Mouse (Mus musculus) kidney, embryonic 16.5 days (tissue): ENCODE measurements at regions not wholly inside any gene's neighbourhood (a gene's known extent, or its start where the extent isn't known, plus 50 kb on each side); places are given as distances from the start of the nearest gene placed in this dataset.

Experiments
- ATAC-seq: fragments of 200-750 bp; cut with Nextera tagmentation; 2 replicates; pipeline ENCODE4 v1.8.0; 2017; ENCODE audit warnings: moderate TSS enrichment; ENCODE audit not compliant: low FRiP score, low TSS enrichment
- H3K27ac ChIP-seq: fragments of 300-500 bp; sonication (generic); 2 replicates; pipeline ENCODE4 v1.5.1; 2014; ENCODE audit warnings: low read length
- H3K27me3 ChIP-seq: fragments of 300-500 bp; sonication (generic); 2 replicates; pipeline ENCODE4 v1.6.1; 2014; ENCODE audit warnings: low read length, control low read depth, mixed read lengths; ENCODE audit not compliant: insufficient read depth
- H3K36me3 ChIP-seq: fragments of 300-500 bp; sonication (generic); 2 replicates; pipeline ENCODE4 v1.6.1; 2014; ENCODE audit warnings: low read length, control low read depth, mixed read lengths; ENCODE audit not compliant: insufficient read depth
- H3K4me1 ChIP-seq: fragments of 300-500 bp; sonication (generic); 2 replicates; pipeline ENCODE4 v1.6.1; 2014; ENCODE audit warnings: low read length, control low read depth, mixed read lengths; ENCODE audit not compliant: insufficient read depth
- H3K4me2 ChIP-seq: fragments of 300-500 bp; sonication (generic); replicated peaks from 2 replicates; pipeline ENCODE4 v1.6.1; 2014; ENCODE audit warnings: low read depth, low read length
- H3K4me3 ChIP-seq: fragments of 300-500 bp; sonication (generic); 2 replicates; pipeline ENCODE4 v1.5.1; 2014; ENCODE audit warnings: mild to moderate bottlenecking, low read length
- H3K9ac ChIP-seq: fragments of 300-500 bp; sonication (generic); replicated peaks from 2 replicates; pipeline ENCODE4 v1.6.1; 2014; ENCODE audit warnings: low read length
- H3K9me3 ChIP-seq: fragments of 300-500 bp; sonication (generic); 2 replicates; pipeline ENCODE4 v1.6.1; 2016; ENCODE audit warnings: low read length, control low read depth
- WGBS: fragments of 180-500 bp; shearing (Covaris S2); extraction: QIAGEN DNeasy Blood & Tissue Kit; methylation state at CpG from one replicate; pipeline ENCODE4 v1.1.7; 2014; 5-methylcytosine and 5-hydroxymethylcytosine counted together

GRCm38 (mm10) chr11:117599049-117599787 lies 54.9 kb upstream of the Tnrc6c start:
- peak overlapping the region; percentile 37; the same call in 1 of the 2 replicates for H3K9ac ChIP-seq
- peak overlapping the region; percentile 42 for H3K4me3 ChIP-seq
- H3K27ac ChIP-seq, result no peak overlapping the region
- H3K9me3 ChIP-seq, result no peaks in the 10 kb centered on the region
- H3K4me1 ChIP-seq, result peaks cover 30% of the 10 kb centered on the region
- ATAC-seq, result no peak
- no peaks in the 10 kb centered on the region for H3K36me3 ChIP-seq
- peaks cover 35% of the 10 kb centered on the region for H3K27me3 ChIP-seq
- H3K4me2 ChIP-seq, result peak overlapping the region; percentile 55
- WGBS, result 5% methylated on average over 16 of the region's 16 CpGs

DNA sequence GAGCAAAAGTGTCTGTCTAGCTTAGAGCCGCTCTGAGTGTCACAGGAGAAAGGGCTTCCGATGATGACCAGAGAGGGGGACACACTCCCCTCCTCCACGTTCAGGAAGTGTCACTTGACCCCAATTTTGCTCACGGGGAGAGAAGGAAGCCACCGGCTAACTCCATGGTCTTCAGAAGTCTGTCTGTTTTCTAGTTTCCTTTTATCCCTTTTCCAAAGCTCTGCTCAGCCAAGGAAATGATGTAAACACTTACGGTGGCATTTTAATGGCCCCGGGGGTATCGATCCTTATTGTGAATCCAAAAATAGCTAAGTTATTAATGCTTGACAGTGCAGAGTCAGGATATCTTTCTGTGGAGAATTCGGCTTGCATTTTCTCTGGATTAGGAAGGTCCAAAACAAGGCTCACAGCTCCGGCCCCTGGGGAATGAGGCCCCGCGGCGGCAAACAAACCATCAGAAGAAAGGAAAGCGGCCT lies 54.3 kb upstream of the Tnrc6c start:
- Histone ChIP-seq H3K4me2 (peak overlapping the region; percentile 55), H3K36me3 (no peaks in the 10 kb centered on the region), H3K9ac (0 out of 2 replicates have a peak overlapping the region, but pooled peaks have one; percentile 7), H3K4me3 (peak overlapping the region; percentile 42; the same call in 1 of the 2 replicates), H3K27ac (no peak overlapping the region), H3K4me1 (peaks cover 31% of the 10 kb centered on the region), H3K27me3 (peaks cover 35% of the 10 kb centered on the region), H3K9me3 (no peaks in the 10 kb centered on the region)
- 11% methylated on average over 14 of the region's 14 CpGs for WGBS
- no peak for ATAC-seq

DNA sequence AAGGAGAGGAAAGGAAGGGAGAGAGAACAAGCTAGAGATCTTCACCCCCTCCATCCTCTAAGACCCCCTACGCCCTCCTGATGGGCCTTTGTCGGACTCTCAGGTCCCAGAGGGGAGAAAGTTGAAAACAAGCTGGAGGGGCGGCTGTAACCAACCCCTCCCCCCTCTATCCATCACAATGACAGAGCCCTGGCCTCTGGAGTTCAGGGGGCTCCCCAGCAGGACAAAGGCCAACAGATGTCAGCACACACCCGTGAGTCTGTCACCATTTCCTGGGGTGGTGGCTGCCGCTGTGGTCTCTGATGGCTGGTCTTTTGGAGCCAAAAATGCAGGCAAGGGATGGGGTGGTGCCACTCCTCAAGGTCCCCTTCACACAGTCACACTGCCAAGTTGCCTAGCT lies 52.9 kb upstream of the Tnrc6c start:
- Histone ChIP-seq H3K27ac (no peak overlapping the region), H3K4me1 (peaks cover 44% of the 10 kb centered on the region), H3K9ac (no peak overlapping the region), H3K27me3 (peaks cover 35% of the 10 kb centered on the region), H3K36me3 (no peaks in the 10 kb centered on the region), H3K4me3 (no peak overlapping the region), H3K9me3 (no peaks in the 10 kb centered on the region), H3K4me2 (no peak overlapping the region)
- no peak for ATAC-seq
- 14% methylated on average over 5 of the region's 5 CpGs for WGBS

DNA sequence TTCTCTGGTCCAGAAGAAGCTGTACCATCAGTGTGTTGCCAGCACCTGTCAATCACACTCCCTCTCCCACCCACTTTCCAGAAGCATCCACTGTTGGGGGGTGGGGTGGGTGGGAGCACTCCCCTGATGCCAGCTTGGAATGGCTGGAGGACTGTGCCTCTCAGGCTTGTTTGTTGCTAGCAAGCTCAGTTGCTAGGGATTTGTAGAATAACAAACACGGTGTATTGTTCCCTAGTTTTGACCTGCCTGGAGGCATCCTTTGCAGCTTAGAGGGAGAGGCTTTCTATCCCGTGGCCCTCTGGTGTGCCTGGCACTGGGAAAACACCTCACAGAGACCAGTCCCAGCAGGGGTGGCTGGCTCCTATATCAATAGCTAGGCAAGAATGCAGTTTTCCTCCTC lies 50.1 kb upstream of the Tnrc6c start:
- Histone ChIP-seq H3K36me3 (no peaks in the 10 kb centered on the region), H3K9ac (no peak overlapping the region), H3K27me3 (peaks cover 16% of the 10 kb centered on the region), H3K27ac (no peak overlapping the region), H3K4me3 (no peak overlapping the region), H3K4me2 (no peak overlapping the region), H3K9me3 (no peaks in the 10 kb centered on the region), H3K4me1 (peaks cover 36% of the 10 kb centered on the region)
- no peak for ATAC-seq
- WGBS, result 36% methylated on average over 2 of the region's 2 CpGs
